Comparison of ENCODE assay signal across 9 mouse cellular contexts in the genomic region with DNA sequence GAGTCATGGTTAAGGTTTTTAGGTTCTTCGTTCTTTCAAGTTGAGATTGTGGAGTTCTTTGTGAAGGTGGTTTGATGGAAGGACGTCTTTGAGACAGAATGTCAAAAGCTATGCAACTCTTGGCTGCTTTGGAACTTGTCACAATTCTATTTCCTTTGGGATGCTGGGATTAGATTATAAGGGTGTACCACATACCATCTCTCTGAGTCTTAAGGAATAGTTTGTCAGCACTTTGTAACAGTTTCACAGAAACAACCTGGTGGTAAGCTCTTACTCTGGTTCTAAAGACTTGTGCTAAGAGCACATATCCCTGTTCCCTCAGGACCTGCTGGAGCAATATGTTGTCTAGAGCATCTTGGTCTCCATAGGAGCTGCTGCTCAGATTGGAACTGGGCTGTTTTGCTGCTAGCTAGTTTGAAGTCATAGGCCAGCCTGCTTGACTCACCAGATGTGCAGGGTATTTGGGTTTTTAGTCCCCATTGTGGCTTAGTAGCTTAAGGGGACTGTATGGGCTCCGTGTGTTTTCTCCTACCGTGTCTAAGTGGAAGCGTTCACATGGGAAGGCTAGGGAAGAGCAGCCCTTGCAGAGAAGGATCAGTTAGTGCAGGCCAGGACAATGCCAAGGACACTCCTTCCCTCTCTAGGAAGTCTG. TPM values are rescaled to one million over a fixed set of nuclear protein-coding genes. Genes with fewer than 3 reads are reported as not detected.
DNase-seq lines count a peak whose midpoint lies in the region; ATAC-seq and TF ChIP-seq lines count a peak whose summit lies in the region.
"Had no signal": no experiment of that assay in that cellular context is flagged by ENCODE, and none has a peak within 500 bp of the region (broad histone marks: within the 10 kb centered on the region; RNA-seq: fewer than 3 reads in every experiment).

No protein-coding gene starts in this region.

- H3K36me3 ChIP-seq in kidney, embryonic 16.5 days (ENCODE audit: insufficient read depth, low read length), result peaks cover 14% of the 10 kb centered on the region
- H3K36me3 ChIP-seq in embryonic facial prominence, embryonic 11.5 days (replicated peaks; ENCODE audit: control insufficient read depth, insufficient read depth, low read depth, low read length), result no peaks in the 10 kb centered on the region
- no peaks in the 10 kb centered on the region for H3K36me3 ChIP-seq in hindbrain, postnatal 0 days (ENCODE audit: insufficient read depth, low read length)
- no peaks in the 10 kb centered on the region for H3K36me3 ChIP-seq in myocyte (ENCODE audit: control insufficient read depth, insufficient read depth)

- TF ChIP-seq POLR2A in myocyte (IDR thresholded peaks at IDR 0.05; ENCODE audit: insufficient read length, low read depth), result no peak

- peak overlapping the region; percentile 89 for H3K4me2 ChIP-seq in kidney, embryonic 16.5 days (replicated peaks; ENCODE audit: low read depth, low read length)
- peak overlapping the region; percentile 84 for H3K4me2 ChIP-seq in embryonic facial prominence, embryonic 11.5 days (ENCODE audit: low read depth, low read length)
- H3K4me2 ChIP-seq in hindbrain, postnatal 0 days (ENCODE audit: low read depth, low read length), result peak overlapping the region; percentile 92
- H3K4me2 ChIP-seq in myocyte (ENCODE audit: low read depth), result peak overlapping the region; percentile 94

- 47% methylated on average over 5 of the region's 5 CpGs for WGBS in kidney, embryonic 16.5 days
- 60% methylated on average over 5 of the region's 5 CpGs for WGBS in embryonic facial prominence, embryonic 11.5 days
- 35% methylated on average over 5 of the region's 5 CpGs for WGBS in hindbrain, postnatal 0 days

- no peaks in the 10 kb centered on the region for H3K27me3 ChIP-seq in kidney, embryonic 16.5 days (ENCODE audit: insufficient read depth, low read length)
- H3K27me3 ChIP-seq in embryonic facial prominence, embryonic 11.5 days (ENCODE audit: control insufficient read depth, insufficient read depth, low read length), result no peaks in the 10 kb centered on the region
- no peaks in the 10 kb centered on the region for H3K27me3 ChIP-seq in hindbrain, postnatal 0 days (ENCODE audit: insufficient read depth, low read length)
- H3K27me3 ChIP-seq in myocyte (ENCODE audit: control insufficient read depth, insufficient read depth, insufficient read length), result no peaks in the 10 kb centered on the region

- no peaks in the 10 kb centered on the region for H3K9me3 ChIP-seq in kidney, embryonic 16.5 days (ENCODE audit: low read length)
- no peaks in the 10 kb centered on the region for H3K9me3 ChIP-seq in embryonic facial prominence, embryonic 11.5 days (replicated peaks; ENCODE audit: control insufficient read depth, low read length)
- H3K9me3 ChIP-seq in hindbrain, postnatal 0 days (ENCODE audit: low read length), result no peaks in the 10 kb centered on the region

- peak overlapping the region; percentile 99 for H3K9ac ChIP-seq in kidney, embryonic 16.5 days (replicated peaks; ENCODE audit: low read length)
- H3K9ac ChIP-seq in embryonic facial prominence, embryonic 11.5 days (replicated peaks; ENCODE audit: low read length), result no peak overlapping the region
- peak overlapping the region; percentile 99 for H3K9ac ChIP-seq in hindbrain, postnatal 0 days (replicated peaks; ENCODE audit: low read length)

- peaks cover 71% of the 10 kb centered on the region for H3K79me2 ChIP-seq in myocyte (ENCODE audit: control insufficient read depth, insufficient read depth)

- peak overlapping the region; percentile 94 for H3K4me3 ChIP-seq in kidney, embryonic 16.5 days (ENCODE audit: low read length)
- H3K4me3 ChIP-seq in embryonic facial prominence, embryonic 11.5 days (ENCODE audit: low read depth, low read length), result peak overlapping the region; percentile 97; the same call in 1 of the 2 replicates
- H3K4me3 ChIP-seq in hindbrain, postnatal 0 days (ENCODE audit: low read length), result peak overlapping the region; percentile 80
- peak overlapping the region; percentile 57 for H3K4me3 ChIP-seq in myocyte

- H3ac ChIP-seq in myocyte (ENCODE audit: control insufficient read depth, insufficient read length), result no peak overlapping the region

- TF ChIP-seq CTCF in hindbrain, postnatal 0 days (IDR thresholded peaks at IDR 0.05; ENCODE audit: low read depth), result no peak

- H3K27ac ChIP-seq in kidney, embryonic 16.5 days (ENCODE audit: low read length), result no peak overlapping the region
- no peak overlapping the region for H3K27ac ChIP-seq in embryonic facial prominence, embryonic 11.5 days (replicated peaks; ENCODE audit: low read depth, low read length)
- no peak overlapping the region for H3K27ac ChIP-seq in hindbrain, postnatal 0 days

- H3K4me1 ChIP-seq in kidney, embryonic 16.5 days (ENCODE audit: insufficient read depth, low read length), result peaks cover 40% of the 10 kb centered on the region
- H3K4me1 ChIP-seq in embryonic facial prominence, embryonic 11.5 days (ENCODE audit: control insufficient read depth, insufficient read depth, low read length), result peaks cover 2% of the 10 kb centered on the region; the same call in 1 of the 2 replicates
- H3K4me1 ChIP-seq in hindbrain, postnatal 0 days (ENCODE audit: insufficient read depth, low read length), result peaks cover 24% of the 10 kb centered on the region

- ATAC-seq in kidney, embryonic 16.5 days (ENCODE audit: low FRiP score, low TSS enrichment), result no peak
- ATAC-seq in embryonic facial prominence, embryonic 11.5 days (replicated peaks; ENCODE audit: insufficient number of reproducible peaks, low FRiP score, low TSS enrichment, low read depth), result no peak
- no peak for ATAC-seq in hindbrain, postnatal 0 days

- DNase-seq in kidney, postnatal 10 days, result no peak
- no peak for DNase-seq in embryonic facial prominence, embryonic 11.5 days (ENCODE audit: low spot score)
- no peak for DNase-seq in hindbrain, postnatal 0 days (ENCODE audit: low spot score)
- DNase-seq in right cerebral cortex, postnatal 25 days, result no peak
- no peak for DNase-seq in thymus, postnatal 14 days
- no peak for DNase-seq in cerebellum, postnatal 36 days
- DNase-seq: gastrocnemius, postnatal 14 days had no signal

TF ChIP-seq in myocyte, 11 proteins besides CTCF, POLR2A, EP300 and RAD21:
- TF ChIP-seq MAX (IDR thresholded peaks at IDR 0.05; ENCODE audit: low read depth), result no peak
- no peak for TF ChIP-seq MYOG (IDR thresholded peaks at IDR 0.05; ENCODE audit: control insufficient read depth in 1 of 3, insufficient read depth in 1 of 3, insufficient read length in 2 of 3, low read depth in 2 of 3)
- no peak for TF ChIP-seq TCF3 (IDR thresholded peaks at IDR 0.05; ENCODE audit: insufficient read length, low read depth)
- no peak for TF ChIP-seq E2F4 (IDR thresholded peaks at IDR 0.05; ENCODE audit: insufficient read depth)
- no peak for TF ChIP-seq REST (IDR thresholded peaks at IDR 0.05; ENCODE audit: insufficient read depth, insufficient read length)
- no peak for TF ChIP-seq CEBPB (IDR thresholded peaks at IDR 0.05; ENCODE audit: insufficient read depth, poor library complexity, severe bottlenecking)
- TF ChIP-seq USF1 (IDR thresholded peaks at IDR 0.05; ENCODE audit: low read depth), result no peak
- TF ChIP-seq POLR2AphosphoS2 (IDR thresholded peaks at IDR 0.05; ENCODE audit: insufficient read length, low read depth), result no peak
- no peak for TF ChIP-seq SRF (IDR thresholded peaks at IDR 0.05; ENCODE audit: control insufficient read depth, insufficient read length, low read depth)
- TF ChIP-seq MYOD1 (IDR thresholded peaks at IDR 0.05; ENCODE audit: control insufficient read depth in 1 of 3, insufficient read length in 2 of 3, low read depth in 2 of 3), result no peak
- no peak for TF ChIP-seq TCF12 (IDR thresholded peaks at IDR 0.05; ENCODE audit: insufficient read depth, poor library complexity, severe bottlenecking)

RNA-seq across cellular contexts. Expression of a gene that starts 1.7 kb away (rescaled TPM):
- 17.9 and 19.0 TPM in 2 replicates for polyA plus RNA-seq in kidney, embryonic 16.5 days (2015; fragmentation: Nextera tagmentation; extraction: Ambion mirVana)
- 20.3 and 23.3 TPM in 2 replicates for polyA plus RNA-seq in embryonic facial prominence, embryonic 11.5 days (2014; fragmentation: Nextera tagmentation; extraction: Ambion mirVana)
- 18.0 and 19.5 TPM in 2 replicates for total RNA-seq in hindbrain, postnatal 0 days (2014; rRNA removed)
- polyA plus RNA-seq in hindbrain, postnatal 0 days (2015; fragmentation: Nextera tagmentation; extraction: Ambion mirVana), result 11.8 and 13.5 TPM in 2 replicates
- 3.8 TPM for polyA plus RNA-seq in myocyte (2012; fragmentation: generic; extraction: Trizol)

RNA-seq across cellular contexts. Expression of a gene that starts 42.6 kb away (rescaled TPM):
- polyA plus RNA-seq in kidney, embryonic 16.5 days (2015; fragmentation: Nextera tagmentation; extraction: Ambion mirVana), result 65.2 and 71.0 TPM in 2 replicates
- polyA plus RNA-seq in embryonic facial prominence, embryonic 11.5 days (2014; fragmentation: Nextera tagmentation; extraction: Ambion mirVana), result 52.7 and 53.0 TPM in 2 replicates
- 24.7 and 56.8 TPM in 2 replicates for total RNA-seq in hindbrain, postnatal 0 days (2014; rRNA removed)
- 25.6 and 30.0 TPM in 2 replicates for polyA plus RNA-seq in hindbrain, postnatal 0 days (2015; fragmentation: Nextera tagmentation; extraction: Ambion mirVana)
- 22.1 TPM for polyA plus RNA-seq in myocyte (2012; fragmentation: generic; extraction: Trizol)

RNA-seq across cellular contexts. Expression of a gene that starts 42.7 kb away (rescaled TPM):
- 23.8 and 29.0 TPM in 2 replicates for polyA plus RNA-seq in kidney, embryonic 16.5 days (2015; fragmentation: Nextera tagmentation; extraction: Ambion mirVana)
- polyA plus RNA-seq in embryonic facial prominence, embryonic 11.5 days (2014; fragmentation: Nextera tagmentation; extraction: Ambion mirVana), result 25.5 and 29.3 TPM in 2 replicates
- total RNA-seq in hindbrain, postnatal 0 days (2014; rRNA removed), result 8.3 and 10.8 TPM in 2 replicates
- polyA plus RNA-seq in hindbrain, postnatal 0 days (2015; fragmentation: Nextera tagmentation; extraction: Ambion mirVana), result 6.6 and 7.7 TPM in 2 replicates
- 16.0 TPM for polyA plus RNA-seq in myocyte (2012; fragmentation: generic; extraction: Trizol)
